Mouse (Mus musculus): ENCODE measurements around the gene Il6st.

- TF ChIP-seq POLR2A (IDR thresholded peaks at IDR 0.05; ENCODE audit: insufficient read depth, low read length) (no peak), EP300 (IDR thresholded peaks at IDR 0.05; ENCODE audit: insufficient read depth, low read depth, low read length) (no peak), CTCF (IDR thresholded peaks at IDR 0.05; ENCODE audit: low read depth, low read length) (no peak)
Observed at GRCm38 (mm10) chr13:112503846-112504245, 40.0 kb downstream of the Il6st start.
